Mouse (Mus musculus): Measurements from ENCODE around the gene G530012D18Rik. TPM values are rescaled to one million over a fixed set of nuclear protein-coding genes. Genes with fewer than 3 reads are reported as not detected.
"Not testable (repeated sequence)": the region's sequence is repeated elsewhere in the genome, so short reads cannot be mapped to it uniquely, and the experiment has no call there.

G530012D18Rik gene
- polyA plus RNA-seq (2012; rRNA removed): not detected in 2 replicates

DNA sequence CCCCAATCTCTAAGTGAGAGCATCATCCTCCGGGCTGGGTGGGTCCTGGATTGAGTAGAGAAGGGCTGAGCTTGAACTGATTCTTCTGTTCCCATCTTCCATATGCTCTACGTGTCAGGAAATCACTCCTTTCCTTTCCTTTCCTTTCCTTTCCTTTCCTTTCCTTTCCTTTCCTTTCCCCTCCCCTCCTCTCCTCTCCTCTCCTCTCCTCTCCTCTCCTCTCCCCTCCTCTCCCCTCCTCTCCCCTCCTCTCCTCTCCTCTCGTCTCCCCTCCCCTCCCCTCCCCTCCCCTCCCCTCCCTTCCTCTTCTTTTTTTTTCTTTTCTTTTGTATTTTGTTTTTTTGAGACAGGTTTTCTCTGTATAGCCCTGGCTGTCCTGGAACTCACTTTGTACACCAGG lies at the start of gene G530012D18Rik:
TSS of gene G530012D18Rik (plus strand) at position 301 of the 400 bp plus-strand sequence.
- not testable (repeated sequence) for H3K4me3 ChIP-seq (ENCODE audit: insufficient read depth, low read length); H3K27ac ChIP-seq (ENCODE audit: insufficient read depth, low read length); H3K4me1 ChIP-seq (ENCODE audit: control insufficient read depth, insufficient read depth, low read length)

DNA sequence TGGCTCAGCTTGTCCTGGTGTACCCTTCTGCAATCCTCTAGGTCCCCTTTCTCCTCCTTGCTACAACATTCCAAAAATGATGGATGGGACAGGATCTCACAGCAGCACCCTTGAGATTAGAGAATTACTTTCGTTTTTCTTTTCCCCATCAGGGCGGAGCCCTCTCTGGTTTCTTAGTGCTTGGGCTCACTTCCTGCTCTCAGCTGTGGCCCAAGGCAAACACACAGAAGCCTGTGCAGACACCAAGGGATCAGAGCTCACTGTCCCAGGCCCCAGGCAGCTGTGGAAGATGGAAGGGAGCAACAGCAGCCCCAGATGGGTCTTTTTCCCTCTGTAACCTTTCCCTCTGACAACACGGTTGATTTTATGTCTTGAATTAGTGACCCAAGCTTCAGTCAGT lies 49.1 kb upstream of the G530012D18Rik start:
- H3K4me1 ChIP-seq (ENCODE audit: control insufficient read depth, insufficient read depth, low read length); H3K27ac ChIP-seq (ENCODE audit: insufficient read depth, low read length): not testable (repeated sequence)

DNA sequence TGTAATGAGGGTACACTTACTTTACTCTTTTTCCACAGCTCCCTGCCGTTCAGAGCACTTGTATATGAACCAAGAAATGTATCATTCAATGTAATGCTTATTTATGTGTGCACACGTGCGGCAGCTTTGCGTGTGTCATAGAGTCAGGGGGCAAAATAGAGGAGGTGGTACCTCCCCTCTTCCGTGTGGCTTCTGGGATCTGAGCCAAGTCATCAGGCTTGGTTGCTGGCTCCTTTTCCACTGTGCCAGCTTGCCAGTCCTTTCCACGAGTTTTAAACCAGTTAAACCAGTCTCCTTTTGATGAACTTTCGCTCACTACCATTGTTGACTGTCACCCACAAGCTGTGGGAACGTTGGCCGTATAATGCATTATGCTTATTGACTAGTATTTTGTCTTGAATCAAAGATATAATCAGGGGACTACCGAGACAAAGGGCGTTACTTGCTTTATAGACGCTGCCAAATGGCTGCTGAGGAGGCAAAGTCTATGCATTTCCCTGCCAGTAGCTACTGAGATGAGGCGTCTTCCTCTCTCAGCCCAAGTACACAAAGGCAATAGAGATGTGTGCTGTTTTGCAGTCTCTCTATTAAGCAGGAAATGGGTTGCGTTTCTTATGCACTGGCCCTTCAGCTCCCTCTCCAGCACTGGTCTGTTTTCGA lies 46.9 kb upstream of the G530012D18Rik start:
- not testable (repeated sequence) for H3K4me3 ChIP-seq (ENCODE audit: insufficient read depth, low read length); H3K4me1 ChIP-seq (ENCODE audit: control insufficient read depth, insufficient read depth, low read length); H3K27ac ChIP-seq (ENCODE audit: insufficient read depth, low read length)

More for the DNA sequence above, 49.1 kb upstream of the G530012D18Rik start:
- not testable (repeated sequence) for H3K4me3 ChIP-seq (ENCODE audit: insufficient read depth, low read length)

DNA sequence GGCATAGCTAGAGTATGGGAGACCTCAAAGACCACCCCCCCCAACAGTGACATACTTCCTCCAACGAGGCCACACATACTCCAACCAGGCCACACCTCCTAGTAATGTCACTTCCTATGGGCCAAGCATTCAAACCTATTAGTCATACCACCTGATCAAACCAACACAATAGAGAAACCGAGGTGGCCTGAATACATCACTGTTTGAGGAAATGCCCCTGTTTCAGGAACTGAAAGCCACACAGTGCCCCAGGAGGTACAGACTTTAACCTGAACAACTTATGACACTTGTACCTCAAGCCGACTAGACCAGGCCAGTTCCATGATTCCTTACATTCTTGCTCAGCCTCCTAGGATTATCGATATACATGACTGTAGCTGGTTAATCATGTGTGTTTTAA lies 31.7 kb upstream of the G530012D18Rik start:
- H3K27ac ChIP-seq (ENCODE audit: insufficient read depth, low read length); H3K4me1 ChIP-seq (ENCODE audit: control insufficient read depth, insufficient read depth, low read length): not testable (repeated sequence)

DNA sequence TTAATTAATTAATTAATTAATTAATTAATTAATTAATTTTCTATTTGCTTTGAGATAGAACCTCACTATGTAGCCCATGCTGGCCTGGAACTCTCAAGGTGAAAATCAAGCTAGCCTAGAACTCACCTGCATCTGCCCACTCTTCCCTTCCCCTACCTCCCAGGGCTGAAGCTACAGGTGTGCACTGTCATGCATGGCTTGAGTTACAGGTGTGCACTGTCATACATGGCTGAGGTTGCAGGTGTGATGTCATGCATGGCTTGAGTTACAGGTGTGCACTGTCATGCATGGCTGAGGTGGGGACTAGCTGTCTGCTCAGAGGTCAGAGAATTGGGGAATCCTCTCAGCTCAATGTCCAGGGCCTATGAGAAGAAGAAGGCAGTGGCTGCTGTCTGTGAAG lies 29.0 kb upstream of the G530012D18Rik start:
- not testable (repeated sequence) for H3K27ac ChIP-seq (ENCODE audit: insufficient read depth, low read length); H3K4me1 ChIP-seq (ENCODE audit: control insufficient read depth, insufficient read depth, low read length); H3K4me3 ChIP-seq (ENCODE audit: insufficient read depth, low read length)

More for the DNA sequence above, 31.7 kb upstream of the G530012D18Rik start:
- H3K4me3 ChIP-seq (ENCODE audit: insufficient read depth, low read length): not testable (repeated sequence)

DNA sequence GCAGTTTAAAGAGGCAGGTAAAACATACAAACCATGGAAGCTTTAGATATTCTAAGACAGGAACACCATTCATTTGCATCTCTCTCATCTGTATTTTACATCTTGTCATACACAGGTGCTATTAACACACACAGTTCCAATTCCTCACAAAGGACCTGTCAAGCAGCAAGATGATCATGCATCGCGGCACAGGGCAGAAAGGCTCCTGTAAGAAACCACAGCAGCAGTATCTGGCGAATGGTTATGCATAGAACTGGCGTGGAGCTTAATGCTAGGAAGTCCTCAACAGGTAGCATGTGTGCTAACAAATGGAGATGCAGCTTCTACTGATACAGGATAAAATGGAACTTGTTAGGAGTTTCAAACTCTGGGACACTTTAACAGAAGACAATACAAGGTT lies 20.2 kb upstream of the G530012D18Rik start:
- H3K4me3 ChIP-seq (ENCODE audit: insufficient read depth, low read length); H3K27ac ChIP-seq (ENCODE audit: insufficient read depth, low read length); H3K4me1 ChIP-seq (ENCODE audit: control insufficient read depth, insufficient read depth, low read length): not testable (repeated sequence)

DNA sequence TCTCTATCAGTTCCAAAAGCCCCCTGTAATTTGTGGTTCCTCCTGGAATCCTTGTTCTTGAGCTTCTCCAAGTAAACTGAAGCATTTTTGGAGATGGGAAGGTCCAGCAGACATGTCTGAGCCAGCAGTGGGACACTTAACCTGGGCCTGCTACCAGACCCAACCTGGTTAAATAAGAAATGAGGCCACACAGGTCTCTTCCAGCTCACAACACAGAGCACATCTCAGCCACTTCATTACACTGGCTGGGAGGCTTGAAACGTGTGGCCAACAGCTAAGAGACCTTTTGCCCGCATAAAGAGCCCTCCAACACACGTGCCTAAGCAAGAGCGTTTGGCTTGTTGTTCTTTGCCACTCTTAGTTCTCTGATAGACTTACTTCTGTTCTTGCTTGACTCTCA lies 1.9 kb upstream of the G530012D18Rik start:
- not testable (repeated sequence) for H3K4me3 ChIP-seq (ENCODE audit: insufficient read depth, low read length); H3K4me1 ChIP-seq (ENCODE audit: control insufficient read depth, insufficient read depth, low read length); H3K27ac ChIP-seq (ENCODE audit: insufficient read depth, low read length)

DNA sequence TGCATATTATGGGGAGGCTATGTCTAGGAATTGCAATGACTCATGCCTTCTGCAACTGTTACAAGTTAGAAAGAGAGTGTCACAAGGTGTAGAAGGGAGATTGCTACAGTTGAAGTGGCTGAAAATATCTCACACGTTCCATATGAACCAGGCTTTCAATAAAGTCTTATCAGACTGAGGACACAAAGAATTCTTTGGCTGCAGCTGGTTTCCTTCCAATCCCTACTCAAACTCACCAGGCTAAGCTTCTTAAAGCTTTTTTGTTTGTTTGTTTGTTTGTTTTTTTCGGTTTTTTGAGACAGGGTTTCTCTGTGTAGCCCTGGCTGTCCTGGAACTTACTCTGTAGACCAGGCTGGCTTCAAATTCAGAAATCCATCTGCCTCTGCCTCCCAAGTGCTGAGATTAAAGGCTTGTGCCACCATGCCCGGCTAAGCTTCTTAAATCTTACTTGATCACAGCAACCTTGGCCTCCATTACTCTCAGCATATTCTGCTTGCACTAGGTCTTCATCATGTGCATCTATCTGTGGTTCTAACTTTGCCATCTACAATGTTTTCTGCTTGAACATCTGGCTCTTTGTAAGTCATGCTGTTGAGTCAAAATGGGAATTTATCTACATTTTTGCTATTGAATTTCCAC lies 3.0 kb downstream of the G530012D18Rik start:
- H3K4me1 ChIP-seq (ENCODE audit: control insufficient read depth, insufficient read depth, low read length); H3K4me3 ChIP-seq (ENCODE audit: insufficient read depth, low read length); H3K27ac ChIP-seq (ENCODE audit: insufficient read depth, low read length): not testable (repeated sequence)

DNA sequence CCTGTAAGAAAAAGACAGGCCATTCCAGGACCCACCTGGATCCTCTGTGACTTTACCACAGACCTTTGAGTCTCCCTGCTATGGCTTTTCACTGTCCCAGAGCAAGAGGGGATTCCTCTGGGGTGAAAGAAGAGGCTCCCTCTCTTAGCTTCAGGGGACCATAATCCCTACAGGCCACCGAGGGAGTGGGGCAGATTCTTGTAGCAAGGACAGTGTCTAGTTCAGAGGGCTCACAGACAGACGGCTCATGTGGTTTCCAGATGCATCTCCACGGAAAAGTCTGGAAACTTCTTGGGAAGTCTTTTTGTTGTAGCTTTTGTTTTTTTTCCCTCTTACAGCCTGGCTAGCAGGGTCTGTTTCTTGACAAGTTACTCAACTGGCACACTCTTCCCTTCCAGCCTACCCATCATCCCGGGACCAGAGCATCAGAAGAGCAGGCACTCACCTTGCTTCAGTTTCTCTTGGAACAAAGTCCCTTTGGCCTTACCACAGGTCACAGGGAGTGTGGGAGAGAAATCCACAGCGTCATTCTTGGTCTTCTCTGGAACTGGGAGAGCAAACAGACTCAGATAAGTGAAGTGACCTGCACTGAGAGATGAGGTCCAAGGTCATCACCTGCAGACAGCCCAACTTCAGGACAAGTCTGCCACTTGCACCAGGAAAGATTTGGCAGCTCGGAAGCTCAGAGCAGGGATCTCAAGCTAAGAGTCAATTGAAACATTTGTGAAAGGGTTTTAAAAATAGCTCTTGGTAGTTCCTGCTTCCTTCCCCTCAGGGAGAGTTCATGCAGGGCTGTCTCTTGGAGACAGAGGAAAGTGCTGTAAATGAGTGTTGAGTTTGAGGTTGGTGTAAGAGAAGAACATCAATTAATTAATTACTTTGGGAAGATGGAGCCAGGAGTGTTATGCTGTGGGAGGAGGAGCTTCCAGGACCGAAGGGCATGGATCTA lies 4.0 kb downstream of the G530012D18Rik start:
- H3K27ac ChIP-seq (ENCODE audit: insufficient read depth, low read length); H3K4me1 ChIP-seq (ENCODE audit: control insufficient read depth, insufficient read depth, low read length); H3K4me3 ChIP-seq (ENCODE audit: insufficient read depth, low read length): not testable (repeated sequence)

DNA sequence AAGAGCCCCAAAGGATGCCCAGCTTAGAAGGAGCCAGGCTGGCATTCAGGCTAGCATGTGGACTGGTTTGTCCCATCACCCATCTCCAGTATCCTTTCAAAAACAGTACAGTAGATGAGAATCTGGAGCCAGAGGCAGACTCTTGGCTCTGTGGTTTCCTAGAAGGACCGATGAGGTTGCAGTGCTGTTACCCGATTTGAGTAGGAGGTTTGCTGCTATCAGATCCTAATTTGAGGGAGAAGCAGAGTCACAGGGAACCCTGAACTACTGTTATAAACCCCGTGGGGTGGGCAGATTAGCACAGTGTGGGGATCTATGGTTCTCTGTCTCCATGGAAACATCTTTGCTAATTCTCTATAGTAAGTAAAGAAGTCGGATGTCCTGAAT lies 4.7 kb downstream of the G530012D18Rik start:
- H3K27ac ChIP-seq (ENCODE audit: insufficient read depth, low read length); H3K4me1 ChIP-seq (ENCODE audit: control insufficient read depth, insufficient read depth, low read length); H3K4me3 ChIP-seq (ENCODE audit: insufficient read depth, low read length): not testable (repeated sequence)

DNA sequence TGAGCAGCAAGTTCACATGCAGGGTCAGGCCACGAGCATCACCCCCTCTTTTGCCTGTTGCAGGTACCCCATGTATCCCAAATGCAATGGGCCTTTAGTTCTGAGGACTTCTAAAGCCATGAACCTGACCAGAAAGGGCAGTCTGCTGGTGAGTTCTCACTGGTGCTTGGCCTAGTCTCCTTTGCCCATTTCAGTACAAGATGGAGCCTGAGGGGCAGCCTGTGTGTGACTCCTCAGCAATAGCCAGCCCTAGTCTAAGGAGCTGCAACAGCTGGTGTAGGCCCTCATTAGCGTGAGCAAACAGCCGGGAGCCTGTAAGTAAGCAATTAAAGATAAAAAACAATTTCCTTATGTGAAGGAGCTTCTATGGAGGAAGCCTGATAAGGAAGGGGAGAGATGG lies 5.1 kb downstream of the G530012D18Rik start:
- not testable (repeated sequence) for H3K4me1 ChIP-seq (ENCODE audit: control insufficient read depth, insufficient read depth, low read length); H3K4me3 ChIP-seq (ENCODE audit: insufficient read depth, low read length); H3K27ac ChIP-seq (ENCODE audit: insufficient read depth, low read length)

DNA sequence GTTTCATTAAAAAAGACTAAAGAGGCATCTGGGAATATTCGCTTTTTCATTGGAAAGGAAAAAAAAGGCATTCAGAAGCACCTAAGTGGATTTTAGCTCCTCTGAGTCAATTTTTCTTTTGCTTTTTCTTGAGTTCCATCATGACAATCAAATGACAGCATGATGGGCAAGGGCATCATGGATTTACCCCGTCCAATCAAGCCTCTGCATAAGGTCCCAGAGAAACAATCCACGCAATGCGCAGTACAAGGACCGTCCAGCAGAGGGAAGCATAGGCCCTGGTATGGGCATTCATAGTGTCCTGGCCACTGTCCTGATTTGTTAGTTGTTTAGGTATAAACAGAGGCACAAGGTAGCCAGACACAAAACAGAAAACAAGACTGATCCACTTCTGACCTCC lies 6.0 kb downstream of the G530012D18Rik start:
- H3K4me1 ChIP-seq (ENCODE audit: control insufficient read depth, insufficient read depth, low read length); H3K27ac ChIP-seq (ENCODE audit: insufficient read depth, low read length); H3K4me3 ChIP-seq (ENCODE audit: insufficient read depth, low read length): not testable (repeated sequence)

DNA sequence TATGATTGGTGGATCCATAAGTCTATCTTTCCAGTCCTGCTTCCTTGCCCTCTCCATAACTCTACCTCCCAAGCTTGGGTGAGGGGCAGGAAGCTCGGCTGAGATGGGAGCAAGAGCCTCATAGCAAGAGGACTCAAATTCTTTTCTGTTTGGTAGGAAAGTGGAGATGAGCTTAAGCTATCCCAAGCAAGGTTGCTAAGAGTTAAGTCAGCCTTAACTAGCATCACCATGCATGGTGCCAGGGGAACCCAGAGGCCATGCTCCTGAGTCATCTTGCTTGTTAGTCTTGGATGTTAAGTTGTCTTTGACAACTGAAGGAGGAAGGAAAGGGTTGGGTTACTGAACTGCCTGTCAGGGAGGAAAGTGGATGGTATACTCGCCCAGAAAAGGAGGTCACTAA lies 13.2 kb downstream of the G530012D18Rik start:
- H3K4me3 ChIP-seq (ENCODE audit: insufficient read depth, low read length); H3K4me1 ChIP-seq (ENCODE audit: control insufficient read depth, insufficient read depth, low read length); H3K27ac ChIP-seq (ENCODE audit: insufficient read depth, low read length): not testable (repeated sequence)

DNA sequence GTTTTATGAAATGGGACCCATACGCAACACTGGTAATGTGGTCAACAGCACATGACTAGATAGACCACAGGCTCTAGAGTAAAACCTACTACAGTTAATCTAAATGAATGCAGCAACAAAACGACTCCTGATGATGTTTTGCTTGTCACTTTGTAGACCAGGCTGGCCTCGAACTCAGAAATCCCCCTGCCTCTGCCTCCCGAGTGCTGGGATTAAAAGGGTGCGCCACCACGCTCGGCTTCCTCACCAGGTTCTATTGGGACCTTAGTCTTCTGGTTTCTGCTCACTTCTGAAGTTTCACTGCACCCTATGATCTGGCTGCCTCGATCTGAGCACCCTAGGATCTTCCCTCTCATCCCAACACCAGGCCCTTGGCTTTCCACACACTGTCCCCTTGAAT lies 17.1 kb downstream of the G530012D18Rik start:
- not testable (repeated sequence) for H3K27ac ChIP-seq (ENCODE audit: insufficient read depth, low read length)

DNA sequence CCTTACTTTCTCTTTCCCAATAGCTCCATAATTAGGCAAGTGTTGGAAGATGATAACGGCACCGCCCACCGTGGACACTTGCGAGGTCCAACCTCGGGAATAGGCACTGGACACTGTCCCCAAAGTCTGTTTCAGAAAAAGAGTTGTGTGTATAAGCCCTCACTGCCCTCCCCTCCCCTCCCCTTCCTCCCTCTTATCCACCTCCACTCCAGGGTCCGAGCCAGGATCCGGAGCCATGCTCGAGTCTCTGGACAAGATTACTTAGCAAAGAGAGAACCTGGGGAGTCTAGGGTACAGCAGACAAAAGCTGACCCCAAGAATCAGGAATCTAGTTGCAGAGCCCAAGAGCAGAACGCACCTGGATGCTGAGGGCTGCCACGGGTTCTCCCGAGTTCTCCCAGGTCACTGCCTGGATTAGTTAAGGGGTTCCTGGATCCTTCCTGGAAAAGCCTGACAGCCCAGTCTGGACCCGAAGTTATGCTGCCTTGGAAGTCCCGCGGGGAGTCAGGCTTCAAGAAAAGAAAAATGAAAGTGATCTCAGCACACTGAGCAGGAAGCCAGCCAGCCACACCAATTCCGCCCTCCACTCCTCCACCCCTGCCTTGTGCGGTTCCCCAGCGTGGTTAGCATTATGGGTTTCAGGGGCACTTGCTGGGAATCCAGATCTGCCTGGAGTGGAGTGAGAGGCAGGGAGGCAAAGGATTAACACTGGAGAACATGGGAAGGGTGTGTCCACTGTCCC lies 23.0 kb downstream of the G530012D18Rik start, which contains the start of gene Sp110:
TSS of gene Sp110 (minus strand) at position 547 of the 742 bp plus-strand sequence.
- not testable (repeated sequence) for H3K27ac ChIP-seq (ENCODE audit: insufficient read depth, low read length); H3K4me1 ChIP-seq (ENCODE audit: control insufficient read depth, insufficient read depth, low read length); H3K4me3 ChIP-seq (ENCODE audit: insufficient read depth, low read length)

More for the DNA sequence above, 17.1 kb downstream of the G530012D18Rik start:
- not testable (repeated sequence) for H3K4me3 ChIP-seq (ENCODE audit: insufficient read depth, low read length); H3K4me1 ChIP-seq (ENCODE audit: control insufficient read depth, insufficient read depth, low read length)

Measured in cortical plate, adult 2 months (tissue).